Comparison of ENCODE assay signal across 8 mouse cellular contexts in the genomic region with DNA sequence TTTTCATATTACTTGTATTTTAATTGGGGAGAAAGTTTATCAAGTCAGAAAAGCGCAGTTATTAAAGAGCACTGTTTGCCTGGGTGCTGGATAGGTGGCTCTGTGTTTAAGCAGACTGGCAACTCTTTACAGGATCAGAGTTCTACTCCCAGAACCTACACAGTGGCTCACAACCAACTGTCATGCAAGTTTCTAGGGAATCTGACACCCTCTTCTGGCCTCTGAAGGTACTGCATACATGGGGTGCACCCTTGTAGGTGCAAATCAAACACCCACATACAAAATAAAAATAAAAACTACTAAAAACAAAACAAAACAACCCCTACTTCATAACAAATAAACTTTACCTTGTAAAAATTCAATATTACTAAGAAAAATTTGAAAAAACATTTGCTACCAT.
DNase-seq lines count a peak whose midpoint lies in the region; ATAC-seq lines count a peak whose summit lies in the region.

No protein-coding gene starts in this region.

- no peaks in the 10 kb centered on the region for H3K36me3 ChIP-seq in midbrain, embryonic 14.5 days (ENCODE audit: control insufficient read depth, insufficient read depth, low read length)
- H3K36me3 ChIP-seq in midbrain, embryonic 10.5 days: no peaks in the 10 kb centered on the region

- H3K27ac ChIP-seq in midbrain, embryonic 14.5 days (replicated peaks; ENCODE audit: low read depth, low read length): no peak overlapping the region
- no peak overlapping the region for H3K27ac ChIP-seq in midbrain, embryonic 10.5 days (replicated peaks)

- no peaks in the 10 kb centered on the region for H3K27me3 ChIP-seq in midbrain, embryonic 14.5 days (ENCODE audit: control insufficient read depth, insufficient read depth, low read length)
- H3K27me3 ChIP-seq in midbrain, embryonic 10.5 days (ENCODE audit: low read depth, poor library complexity, severe bottlenecking): no peaks in the 10 kb centered on the region

- no peak overlapping the region for H3K9ac ChIP-seq in midbrain, embryonic 14.5 days (replicated peaks; ENCODE audit: low read length)

- whole genome bisulfite sequencing in midbrain, embryonic 14.5 days: 76% methylated on average over 1 of the region's 1 CpGs
- WGBS in midbrain, embryonic 10.5 days: 63% methylated on average over 1 of the region's 1 CpGs

- no peaks in the 10 kb centered on the region for H3K9me3 ChIP-seq in midbrain, embryonic 14.5 days (ENCODE audit: control insufficient read depth, low read length)
- H3K9me3 ChIP-seq in midbrain, embryonic 10.5 days (replicated peaks): no peaks in the 10 kb centered on the region

- H3K4me2 ChIP-seq in midbrain, embryonic 14.5 days (ENCODE audit: low read length): no peak overlapping the region

- ATAC-seq in midbrain, embryonic 14.5 days (ENCODE audit: low FRiP score, low TSS enrichment): no peak
- ATAC-seq in granulocyte monocyte progenitor cell, adult 5-6 weeks (replicated peaks; ENCODE audit: poor library complexity, severe bottlenecking): peak; percentile 66; the same call in 1 of the 2 replicates

- H3K4me3 ChIP-seq in midbrain, embryonic 14.5 days (replicated peaks; ENCODE audit: low read depth, low read length): no peak overlapping the region
- no peak overlapping the region for H3K4me3 ChIP-seq in midbrain, embryonic 10.5 days

- no peaks in the 10 kb centered on the region for H3K4me1 ChIP-seq in midbrain, embryonic 14.5 days (ENCODE audit: control insufficient read depth, insufficient read depth, low read length)
- H3K4me1 ChIP-seq in midbrain, embryonic 10.5 days: no peaks in the 10 kb centered on the region

- peak; percentile 15 to 55 for DNase-seq in heart, adult 18-20 months
- DNase-seq in heart, adult 11 months: no peak
- peak; percentile 17 for DNase-seq in midbrain, embryonic 14.5 days
- no peak for DNase-seq in midbrain, embryonic 10.5 days (ENCODE audit: low spot score)
- DNase-seq in yolk sac, embryonic 10.5 days (ENCODE audit: low spot score): peak; percentile 4
- no peak for DNase-seq in frontal cortex, postnatal 36 days (ENCODE audit: low spot score in 2 of 2)
- DNase-seq in thymus, adult 18-20 months: no peak

Comparison
In these comparisons a context has a peak if more than half of its experiments do, and no peak if none do; other contexts are left out.
1. DNase-seq: peak in heart, adult 18-20 months (2 of 2), midbrain, embryonic 14.5 days (single experiment) and yolk sac, embryonic 10.5 days (single experiment); none in heart, adult 11 months (single experiment), midbrain, embryonic 10.5 days (single experiment), frontal cortex, postnatal 36 days (0 of 2) and thymus, adult 18-20 months (0 of 2).